Mouse (Mus musculus): ENCODE measurements at regions not wholly inside any gene's neighbourhood (a gene's known extent, or its start where the extent isn't known, plus 50 kb on each side); places are given as distances from the start of the nearest gene placed in this dataset.

GRCm38 (mm10) chr15:57535514-57535913 is 58.1 kb upstream of the Slc22a22 start:
- no peak overlapping the region for H3K9ac ChIP-seq
- H3K4me1 ChIP-seq (replicated peaks): no peaks in the 10 kb centered on the region
- no peaks in the 10 kb centered on the region for H3K36me3 ChIP-seq
- no peak overlapping the region for H3K4me2 ChIP-seq
- H3K27ac ChIP-seq (replicated peaks): no peak overlapping the region
- ATAC-seq (ENCODE audit: low FRiP score, low read depth): no peak
- H3K4me3 ChIP-seq: no peak overlapping the region
- WGBS: 79% methylated on average over 2 of the region's 2 CpGs
- H3K9me3 ChIP-seq: no peaks in the 10 kb centered on the region
- no peaks in the 10 kb centered on the region for H3K27me3 ChIP-seq

All from hindbrain, embryonic 15.5 days (tissue).